Mouse (Mus musculus): ENCODE data around the gene Wfdc6b. TPM values are rescaled to one million over a fixed set of nuclear protein-coding genes. Genes with fewer than 3 reads are reported as not detected.
"Not testable (repeated sequence)": the region's sequence is repeated elsewhere in the genome, so short reads cannot be mapped to it uniquely, and the experiment has no call there.

Wfdc6b gene
- polyA plus RNA-seq (2012) = not detected in 2 replicates

DNA sequence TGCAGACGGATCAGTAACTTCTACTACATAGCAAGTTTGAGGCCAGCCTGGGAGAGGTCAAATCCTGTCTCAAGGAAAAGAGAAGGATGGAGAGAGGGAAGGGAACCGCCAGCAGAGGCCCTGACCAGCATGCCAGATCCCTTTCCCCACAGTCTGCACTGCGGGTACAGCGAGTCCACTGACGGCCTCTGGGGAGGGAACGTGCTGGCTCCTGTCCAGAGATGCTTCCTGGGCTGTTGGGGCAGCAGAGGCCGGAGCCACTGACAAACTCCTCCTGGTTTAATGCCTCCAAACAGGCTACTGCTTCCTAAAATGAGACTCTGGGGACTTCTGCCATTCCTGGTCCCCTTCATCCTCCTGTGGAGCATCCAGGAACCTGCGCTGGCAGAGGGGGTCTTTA, at the start of gene Wfdc6b, which contains the start of gene Wfdc8:
Gene Wfdc6b (plus strand): TSS at position 52 of the 400 bp plus-strand sequence.
Gene Wfdc8 (minus strand): TSS at position 156 of the 400 bp plus-strand sequence.
- TF ChIP-seq GATA1 (IDR thresholded peaks at IDR 0.05; ENCODE audit: low read length) = not testable (repeated sequence)

DNA sequence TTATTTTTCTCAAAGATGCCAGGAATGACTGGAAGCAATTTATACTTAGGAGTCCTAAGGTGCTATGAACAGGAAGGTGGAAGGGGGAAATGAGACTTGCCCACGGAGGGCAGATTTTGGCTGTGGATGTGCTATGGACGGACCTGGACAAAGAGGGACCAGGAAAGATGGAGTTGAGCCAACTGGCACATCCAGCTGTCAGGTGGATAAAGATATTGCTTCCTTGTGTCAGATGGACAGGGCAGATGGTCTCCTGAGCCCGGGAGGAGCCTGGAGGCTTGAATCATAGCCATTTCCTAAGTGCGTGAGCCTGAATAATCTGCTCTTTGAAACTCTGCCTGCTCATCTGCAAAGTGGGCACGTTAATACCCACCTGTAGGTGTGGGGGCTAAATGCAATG, 49.0 kb upstream of the Wfdc6b start:
- TF ChIP-seq GATA1 (IDR thresholded peaks at IDR 0.05; ENCODE audit: low read length) = no peak

DNA sequence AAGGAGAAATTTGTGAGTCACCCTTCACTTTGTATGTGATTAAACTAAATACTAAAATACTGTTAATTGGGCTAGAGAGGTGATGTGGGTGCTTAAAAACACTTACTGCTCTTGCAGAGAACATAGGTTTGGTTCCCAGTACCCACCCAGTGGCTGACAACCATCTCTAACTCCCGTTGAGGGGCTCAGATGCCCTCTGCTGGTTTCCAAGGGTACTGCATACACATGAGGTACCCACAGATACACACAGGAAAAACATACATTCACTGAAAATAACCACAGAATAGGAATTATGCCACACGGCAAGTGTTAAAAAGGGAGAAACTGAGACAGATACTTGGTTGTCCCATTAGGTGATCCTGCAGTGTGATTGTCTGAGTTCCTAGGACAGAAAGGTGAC, 46.3 kb upstream of the Wfdc6b start:
- no peak for TF ChIP-seq GATA1 (IDR thresholded peaks at IDR 0.05; ENCODE audit: low read length)

DNA sequence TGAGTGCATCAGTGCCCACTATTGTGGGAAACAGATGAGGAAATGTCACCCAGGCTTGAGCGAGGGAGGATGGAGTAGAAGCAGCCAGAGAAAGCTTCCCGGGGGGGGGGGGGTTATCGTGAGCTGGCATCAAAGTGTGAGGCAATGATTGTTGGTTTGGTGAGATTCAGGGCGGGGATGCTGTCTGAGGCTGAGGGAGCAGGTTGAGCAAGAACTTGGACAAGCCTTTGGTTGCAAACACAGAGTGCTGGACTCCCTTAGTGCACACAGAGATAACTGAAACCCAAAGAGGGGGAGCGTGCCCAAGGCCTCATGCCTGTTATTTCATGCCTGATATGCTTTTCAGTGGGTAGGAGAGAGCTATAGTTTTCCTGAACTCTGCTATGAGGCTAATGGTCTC, 45.9 kb upstream of the Wfdc6b start:
- no peak for TF ChIP-seq GATA1 (IDR thresholded peaks at IDR 0.05; ENCODE audit: low read length)

DNA sequence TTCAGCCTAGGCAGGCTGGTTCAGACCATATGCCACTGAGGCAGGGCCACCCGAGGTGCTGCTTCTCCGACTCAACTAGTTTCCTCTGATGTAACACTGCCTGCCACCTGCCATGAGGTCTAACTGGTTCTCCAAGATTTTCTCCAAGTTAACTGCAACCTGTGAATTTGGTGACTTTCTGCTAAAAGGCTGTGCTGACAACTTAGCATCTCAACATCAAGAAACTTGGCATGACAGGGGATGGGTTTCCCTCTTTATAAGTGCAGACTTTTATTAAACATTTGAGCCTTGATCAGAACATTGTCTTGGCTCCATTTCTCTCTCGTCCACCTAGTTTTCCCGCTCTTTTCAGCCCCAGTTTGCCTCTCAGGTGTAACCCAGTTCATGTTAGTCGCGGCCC, 40.0 kb upstream of the Wfdc6b start, which contains the start of gene Spint3:
Gene Spint3 (minus strand): TSS at position 101 of the 400 bp plus-strand sequence.
- TF ChIP-seq GATA1 (IDR thresholded peaks at IDR 0.05; ENCODE audit: low read length) = not testable (repeated sequence)

DNA sequence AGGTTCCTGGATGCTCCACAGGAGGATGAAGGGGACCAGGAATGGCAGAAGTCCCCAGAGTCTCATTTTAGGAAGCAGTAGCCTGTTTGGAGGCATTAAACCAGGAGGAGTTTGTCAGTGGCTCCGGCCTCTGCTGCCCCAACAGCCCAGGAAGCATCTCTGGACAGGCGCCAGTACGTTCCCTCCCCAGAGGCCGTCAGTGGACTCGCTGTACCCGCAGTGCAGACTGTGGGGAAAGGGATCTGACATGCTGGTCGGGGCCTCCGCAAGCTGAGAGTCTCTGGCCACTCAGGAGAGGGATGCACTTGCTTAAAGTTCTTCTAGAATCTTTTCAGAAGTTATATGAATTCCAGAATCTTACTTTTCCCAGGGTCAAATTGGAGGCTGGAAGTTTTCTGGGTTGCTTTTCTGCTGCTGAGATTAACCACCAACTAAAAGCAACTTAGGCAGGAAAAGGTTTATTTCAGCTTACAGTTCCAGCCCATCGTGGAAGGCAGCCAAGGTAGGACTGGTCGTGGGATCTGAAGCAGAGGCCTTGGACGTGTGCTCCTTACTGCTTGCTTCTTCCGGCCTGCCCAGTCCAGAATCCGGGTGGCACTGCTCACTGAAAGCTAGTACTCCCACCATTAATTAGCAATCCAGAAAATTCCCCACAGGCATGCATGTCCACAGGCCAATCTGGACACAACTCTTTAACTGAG, 28.1 kb upstream of the Wfdc6b start, which contains the start of gene Wfdc6a:
Gene Wfdc6a (minus strand): TSS at position 423 of the 701 bp plus-strand sequence.
- not testable (repeated sequence) for TF ChIP-seq GATA1 (IDR thresholded peaks at IDR 0.05; ENCODE audit: low read length)

DNA sequence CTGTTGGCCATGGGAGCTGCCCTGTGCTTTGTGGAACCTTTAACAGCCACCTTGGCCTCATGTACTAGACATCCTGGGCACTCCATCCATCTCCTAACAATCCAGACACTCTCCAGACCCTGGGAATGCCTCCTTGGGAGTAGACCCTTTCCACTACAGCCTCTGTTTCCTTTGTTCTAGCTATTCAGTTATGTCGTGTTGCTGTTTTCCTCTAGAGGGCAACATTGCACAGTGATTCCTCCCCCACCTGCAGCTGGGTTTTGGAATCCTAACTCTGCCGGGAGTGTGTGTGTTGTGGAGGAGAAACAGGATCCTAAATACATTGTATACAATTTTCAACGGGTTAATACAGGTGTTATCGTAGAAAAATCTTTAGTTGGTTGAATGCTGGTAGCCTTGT, 21.3 kb upstream of the Wfdc6b start:
- no peak for TF ChIP-seq GATA1 (IDR thresholded peaks at IDR 0.05; ENCODE audit: low read length)

DNA sequence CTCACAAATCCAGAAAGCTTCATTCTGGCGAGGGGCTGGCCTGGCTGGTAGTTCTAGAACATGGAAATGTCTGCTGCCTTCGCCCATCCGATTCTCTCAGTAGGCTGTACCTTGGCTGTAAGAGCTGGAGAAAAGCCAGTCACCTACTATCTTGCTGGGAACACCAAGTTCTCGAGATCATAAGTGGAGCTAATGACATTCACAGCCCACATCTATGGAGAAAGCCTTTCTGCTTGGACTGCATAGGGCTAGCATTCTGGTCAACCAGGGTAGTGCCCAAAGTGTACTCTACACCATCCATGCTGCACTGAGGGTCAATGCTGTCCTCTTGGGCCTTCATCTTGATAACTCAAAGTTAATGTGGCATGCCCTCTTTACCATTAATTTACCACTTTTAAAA, 19.8 kb upstream of the Wfdc6b start, which contains the start of gene Eppin:
Gene Eppin (minus strand): TSS at position 101 of the 400 bp plus-strand sequence.
- TF ChIP-seq GATA1 (IDR thresholded peaks at IDR 0.05; ENCODE audit: low read length) = no peak

DNA sequence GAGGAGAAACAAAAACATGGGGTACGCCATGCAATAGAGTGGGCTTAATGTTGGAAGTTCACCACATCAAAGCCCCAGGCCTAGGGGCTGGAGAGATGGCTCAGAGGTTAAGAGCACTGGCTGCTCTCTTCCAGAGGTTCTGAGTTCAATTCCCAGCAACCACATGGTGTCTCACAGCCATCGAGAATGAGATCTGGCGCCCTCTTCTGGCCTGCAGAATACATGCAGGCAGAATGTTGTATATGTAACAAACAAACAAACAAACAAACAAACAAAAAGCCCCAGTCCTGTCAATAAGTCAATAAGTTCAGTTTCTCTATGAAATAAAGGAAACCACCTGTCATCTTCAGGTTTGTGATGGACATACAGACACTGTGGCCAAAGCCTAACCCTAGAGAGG, 13.1 kb upstream of the Wfdc6b start:
- TF ChIP-seq GATA1 (IDR thresholded peaks at IDR 0.05; ENCODE audit: low read length) = no peak

DNA sequence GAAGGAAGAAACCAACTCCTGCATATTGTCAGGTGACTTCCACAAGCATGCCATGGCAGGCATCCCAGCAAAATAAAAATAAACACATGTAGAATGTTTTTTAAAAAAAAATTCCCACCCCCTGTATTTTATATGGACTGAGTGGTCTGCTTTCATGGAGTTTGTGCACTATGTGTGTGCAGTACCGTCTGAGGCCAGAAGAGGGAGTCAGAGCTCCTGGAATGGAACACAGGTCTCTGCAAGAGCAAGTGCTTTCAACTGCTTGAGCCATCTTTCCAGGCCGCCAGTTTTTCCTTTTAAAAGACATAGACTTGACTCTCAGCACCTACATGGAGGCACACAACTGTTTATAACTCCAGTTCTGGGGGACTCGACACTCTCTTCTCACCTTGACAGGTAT, 9.8 kb upstream of the Wfdc6b start:
- no peak for TF ChIP-seq GATA1 (IDR thresholded peaks at IDR 0.05; ENCODE audit: low read length)

DNA sequence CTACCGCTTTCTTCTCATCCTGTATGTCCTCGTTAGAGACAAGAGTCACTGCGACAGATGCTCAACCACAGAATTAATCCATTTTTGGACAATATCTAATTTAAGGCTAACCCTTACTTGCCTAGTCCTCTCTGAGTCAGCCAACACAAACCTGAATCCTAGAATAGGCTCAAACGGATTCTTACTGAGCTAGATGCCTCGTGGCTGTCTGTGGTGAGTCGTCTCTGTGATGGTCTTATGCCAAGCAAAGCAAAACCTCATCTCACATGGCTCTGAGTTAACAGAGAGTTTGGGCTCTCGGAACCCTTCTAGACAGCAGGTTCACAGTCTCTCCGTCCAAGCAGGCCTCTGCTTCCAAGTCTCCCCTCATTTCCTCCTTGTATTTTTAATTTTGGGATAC, 8.9 kb upstream of the Wfdc6b start:
- no peak for TF ChIP-seq GATA1 (IDR thresholded peaks at IDR 0.05; ENCODE audit: low read length)

DNA sequence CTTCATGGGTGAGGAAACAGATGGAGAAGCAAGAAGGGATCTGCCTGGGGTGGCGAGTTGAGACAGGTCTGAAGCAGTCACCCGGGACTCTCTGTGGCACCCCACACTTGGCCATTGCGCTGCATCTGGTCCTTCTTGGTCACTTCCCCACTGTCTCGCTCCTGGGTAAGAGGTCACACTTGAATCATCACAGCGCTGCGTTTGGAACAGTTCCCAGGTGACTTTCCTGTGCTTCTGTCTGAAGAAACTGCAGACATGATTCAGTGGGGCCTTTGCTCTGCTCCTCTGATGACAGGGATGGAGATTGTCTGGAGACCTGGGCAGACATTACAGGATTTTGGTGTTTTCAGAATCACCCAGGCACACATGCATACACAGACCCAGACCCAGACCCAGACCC, 4.5 kb upstream of the Wfdc6b start:
- no peak for TF ChIP-seq GATA1 (IDR thresholded peaks at IDR 0.05; ENCODE audit: low read length)

DNA sequence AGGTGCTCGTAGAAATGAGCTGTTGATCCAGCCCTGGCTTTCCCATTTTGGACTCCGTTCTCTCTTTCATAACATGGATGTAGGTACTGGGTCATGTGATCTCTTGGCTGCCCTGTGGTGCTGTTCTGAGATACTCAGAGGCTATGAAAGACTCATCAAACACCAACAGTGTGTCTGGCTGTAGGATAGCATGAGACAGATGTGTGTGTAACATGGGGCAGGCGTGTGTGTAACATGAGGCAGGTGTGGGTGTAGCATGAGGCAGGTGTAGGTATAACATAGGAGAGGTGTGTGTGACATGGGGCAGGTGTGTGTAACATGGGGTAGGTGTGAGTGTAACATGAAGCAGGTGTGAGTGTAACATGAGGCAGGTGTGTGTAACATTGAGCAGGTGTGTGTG, 2.1 kb downstream of the Wfdc6b start:
- TF ChIP-seq GATA1 (IDR thresholded peaks at IDR 0.05; ENCODE audit: low read length) = no peak

DNA sequence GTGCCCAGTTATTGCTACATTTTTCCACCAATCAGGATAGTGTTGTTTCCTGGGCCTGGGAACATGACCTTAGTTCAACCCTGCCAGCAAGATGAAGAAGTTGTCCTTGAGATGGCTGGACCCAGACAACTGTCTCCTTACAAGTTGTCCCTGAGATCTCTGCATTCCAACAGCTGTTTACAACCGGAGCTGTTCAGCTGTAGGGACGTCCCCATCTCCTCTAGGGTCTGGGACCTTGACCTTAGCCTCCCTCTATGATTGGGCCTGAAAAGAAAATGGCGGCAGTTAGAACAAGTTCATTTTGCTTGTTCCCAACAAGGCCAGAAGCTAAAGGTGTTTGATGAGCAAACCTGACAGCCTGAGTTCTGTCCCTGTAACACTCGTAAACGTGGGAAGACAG, 5.7 kb downstream of the Wfdc6b start:
- TF ChIP-seq GATA1 (IDR thresholded peaks at IDR 0.05; ENCODE audit: low read length) = no peak

DNA sequence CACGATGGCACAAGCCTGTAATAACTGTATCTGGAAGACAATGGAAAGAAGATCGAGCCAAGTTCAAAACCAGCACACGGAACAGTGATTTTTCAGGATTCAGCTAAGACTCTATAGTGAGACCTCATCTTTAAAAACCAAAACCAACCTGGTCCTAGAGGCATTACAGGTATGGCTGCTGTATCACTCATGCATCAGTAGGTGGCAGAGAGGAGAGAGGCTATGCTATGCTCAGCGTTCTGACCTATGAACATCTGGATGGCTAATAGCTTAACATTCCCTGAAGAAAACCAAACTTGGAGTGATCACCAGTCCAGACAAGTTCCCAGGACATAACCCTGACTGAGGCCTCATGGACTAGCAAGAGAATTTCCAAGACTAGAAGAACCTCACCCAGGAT, 8.5 kb downstream of the Wfdc6b start:
- TF ChIP-seq GATA1 (IDR thresholded peaks at IDR 0.05; ENCODE audit: low read length) = no peak

DNA sequence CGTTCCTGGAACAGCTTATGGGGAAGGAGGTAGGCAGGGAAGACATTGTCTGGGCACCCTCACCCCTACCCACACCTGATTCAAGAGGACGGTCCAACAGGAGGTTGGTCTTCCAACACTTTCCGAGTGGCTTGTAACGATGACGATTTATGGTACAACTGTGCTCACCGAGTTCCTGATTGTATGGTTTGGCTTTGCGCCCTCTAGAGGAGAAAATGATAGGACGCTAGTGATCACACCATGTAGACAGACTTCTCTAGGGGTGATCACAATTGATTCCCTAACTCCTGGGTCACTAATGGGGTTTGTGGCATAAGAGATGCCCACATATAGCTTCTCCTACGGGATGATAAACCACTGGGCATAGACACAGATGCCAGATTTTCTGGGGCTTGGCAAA, 21.9 kb downstream of the Wfdc6b start:
- no peak for TF ChIP-seq GATA1 (IDR thresholded peaks at IDR 0.05; ENCODE audit: low read length)

DNA sequence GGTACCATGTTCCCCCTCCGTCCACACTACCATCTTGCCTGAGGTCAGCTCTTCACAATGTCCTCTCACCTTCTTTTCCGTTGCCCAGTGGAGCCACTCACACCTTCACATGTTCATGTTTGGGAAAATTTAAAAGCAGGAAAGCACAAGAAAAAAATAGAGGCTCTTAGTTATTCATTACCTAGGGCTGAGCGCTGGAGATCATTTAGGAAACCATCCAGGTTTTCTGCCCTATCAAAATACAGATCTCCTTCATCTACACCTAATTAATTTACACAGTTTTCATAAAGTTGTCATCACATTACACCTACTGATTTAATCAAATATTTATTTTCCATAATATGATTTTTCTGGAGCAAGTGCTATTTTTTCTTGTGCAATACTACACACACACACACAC, 25.4 kb downstream of the Wfdc6b start, which contains the start of gene Wfdc16:
Gene Wfdc16 (minus strand): TSS at position 101 of the 400 bp plus-strand sequence.
- no peak for TF ChIP-seq GATA1 (IDR thresholded peaks at IDR 0.05; ENCODE audit: low read length)

Measured in G1E-ER4 (cell line).